Mouse (Mus musculus): ENCODE measurements at regions not wholly inside any gene's neighbourhood (a gene's known extent, or its start where the extent isn't known, plus 50 kb on each side); places are given as distances from the start of the nearest gene placed in this dataset.
A peak's percentile ranks its signal among the peaks of the same experiment; 100 is the strongest.

DNA sequence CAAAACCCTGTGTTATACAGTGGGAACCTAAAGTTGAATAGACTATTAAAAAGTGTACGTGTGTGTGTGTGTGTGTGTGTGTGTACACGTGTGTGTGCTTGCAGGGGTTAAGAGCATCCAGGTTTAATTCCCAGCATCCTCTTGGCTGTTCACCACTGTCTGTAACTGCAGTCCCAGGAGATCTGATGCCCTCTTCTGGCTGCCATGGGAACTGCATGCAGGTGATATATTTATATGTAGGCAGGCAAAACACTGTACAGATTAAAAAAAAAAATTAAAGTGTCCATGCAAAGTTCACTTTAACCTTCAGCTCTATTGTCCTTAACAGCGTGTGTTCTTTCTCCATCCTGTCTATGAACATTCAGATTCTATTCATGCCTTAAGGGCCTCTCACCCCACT, 454.1 kb downstream of the Rnf144b start:
- no peak for DNase-seq (ENCODE audit: low read depth, low spot score)

DNA sequence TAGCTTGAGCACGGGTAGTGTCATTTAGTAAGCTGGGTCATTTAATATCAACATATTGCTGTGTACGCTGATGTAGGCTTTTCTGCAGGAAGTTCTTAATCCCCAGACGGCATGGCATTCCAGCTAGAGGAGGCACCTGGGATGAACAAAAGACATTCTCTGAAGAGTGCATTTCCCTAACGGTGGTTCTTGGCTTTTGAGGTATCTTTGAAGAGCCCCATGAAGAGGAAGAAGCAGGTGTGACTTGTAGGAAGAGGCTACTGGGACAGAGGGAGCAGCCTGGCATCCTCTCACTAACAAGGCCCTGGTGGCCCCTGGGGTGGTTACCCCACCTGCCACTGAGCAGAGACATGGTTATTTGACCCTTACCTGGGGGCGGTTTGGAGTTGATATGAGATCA, 457.7 kb downstream of the Rnf144b start:
- no peak for DNase-seq (ENCODE audit: low read depth, low spot score)

DNA sequence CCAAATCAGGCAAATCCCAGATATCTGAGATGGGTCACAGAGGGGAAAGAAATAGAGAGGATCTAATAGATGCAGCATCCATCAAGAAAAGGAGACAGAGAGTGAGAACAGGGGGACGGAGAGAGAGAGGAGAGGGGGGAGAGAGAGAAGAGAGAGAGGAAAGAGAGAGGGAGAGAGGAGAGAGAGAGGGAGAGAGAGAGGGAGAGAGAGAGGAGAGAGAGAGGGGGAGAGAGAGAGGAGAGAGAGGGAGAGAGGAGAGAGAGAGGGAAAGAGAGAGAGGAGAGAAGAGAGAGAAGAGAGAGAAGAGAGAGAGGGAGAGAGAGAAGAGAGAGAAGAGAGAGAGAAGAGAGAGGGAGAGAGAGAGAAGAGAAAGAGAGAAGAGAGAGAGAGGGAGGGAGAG, 462.7 kb downstream of the Rnf144b start:
- DNase-seq (ENCODE audit: low read depth, low spot score), result no peak

DNA sequence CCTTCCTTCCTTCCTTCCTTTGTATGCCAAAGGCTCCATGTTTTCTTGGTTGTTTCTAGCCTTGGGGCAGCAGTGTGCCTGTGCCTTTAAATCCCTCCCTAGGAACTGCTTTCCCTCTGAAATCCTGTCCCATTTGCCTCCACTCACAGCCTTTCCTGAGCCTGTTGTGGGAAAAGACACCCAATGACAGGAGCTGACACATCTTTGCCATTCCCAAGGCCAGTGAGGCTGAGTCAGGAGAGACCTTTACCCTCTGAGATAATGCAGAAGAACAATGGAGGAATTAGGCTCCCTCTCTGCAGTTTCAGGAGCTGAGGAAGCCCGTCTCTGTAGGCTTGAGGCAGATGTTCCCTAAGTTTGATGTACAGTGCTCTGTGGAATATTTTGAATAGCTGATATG, 480.2 kb downstream of the Rnf144b start:
- DNase-seq (ENCODE audit: low read depth, low spot score), result no peak

DNA sequence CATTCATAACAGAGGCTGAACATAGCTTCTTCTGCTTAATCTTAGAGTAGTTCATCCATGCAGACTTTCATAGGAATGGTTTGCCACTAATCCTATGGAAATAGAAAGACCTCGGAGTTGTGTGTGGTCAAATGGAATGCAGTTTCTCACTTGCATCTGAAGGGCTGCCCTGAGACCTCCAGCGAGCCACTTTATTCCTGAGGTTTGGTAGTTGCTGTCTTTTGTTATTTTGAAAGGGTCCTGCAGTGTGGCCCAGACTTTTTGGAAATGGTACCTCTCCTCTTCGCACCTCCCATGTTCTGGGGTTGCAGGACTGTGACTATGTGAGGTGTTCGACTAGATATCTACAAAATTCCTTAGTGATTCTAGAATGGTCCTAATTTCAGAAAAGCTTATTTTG, 489.0 kb downstream of the Rnf144b start:
- DNase-seq (ENCODE audit: low read depth, low spot score), result no peak

DNA sequence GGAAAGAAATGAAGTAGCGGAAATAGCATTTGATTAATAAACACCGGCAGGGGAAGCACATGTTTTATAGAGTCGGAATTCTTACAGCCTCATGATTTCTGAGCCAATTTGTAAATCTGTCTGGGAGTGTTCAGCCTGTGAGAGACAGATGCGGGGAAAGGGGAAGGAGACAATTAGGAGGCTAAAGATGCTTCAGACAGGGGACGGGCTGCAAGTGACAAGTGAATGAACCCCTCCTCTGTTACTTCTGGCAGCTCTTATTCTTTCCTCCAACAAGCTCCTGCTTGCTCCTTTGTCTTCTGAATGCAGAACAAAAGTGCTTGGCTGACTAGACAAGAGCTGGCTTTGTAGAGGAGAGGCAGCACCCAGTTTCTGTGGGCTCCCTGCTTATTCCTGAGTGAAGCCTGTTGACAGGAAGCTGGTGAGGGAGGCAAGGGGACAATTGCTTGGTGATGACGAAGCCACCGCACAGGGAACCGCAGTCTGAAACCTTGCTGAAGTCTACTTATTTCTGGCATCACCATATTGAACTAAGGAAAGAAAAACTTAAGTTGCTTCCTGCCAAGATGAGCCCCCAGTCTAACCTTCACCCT, 514.2 kb downstream of the Rnf144b start:
- DNase-seq (ENCODE audit: low read depth, low spot score), result no peak

DNA sequence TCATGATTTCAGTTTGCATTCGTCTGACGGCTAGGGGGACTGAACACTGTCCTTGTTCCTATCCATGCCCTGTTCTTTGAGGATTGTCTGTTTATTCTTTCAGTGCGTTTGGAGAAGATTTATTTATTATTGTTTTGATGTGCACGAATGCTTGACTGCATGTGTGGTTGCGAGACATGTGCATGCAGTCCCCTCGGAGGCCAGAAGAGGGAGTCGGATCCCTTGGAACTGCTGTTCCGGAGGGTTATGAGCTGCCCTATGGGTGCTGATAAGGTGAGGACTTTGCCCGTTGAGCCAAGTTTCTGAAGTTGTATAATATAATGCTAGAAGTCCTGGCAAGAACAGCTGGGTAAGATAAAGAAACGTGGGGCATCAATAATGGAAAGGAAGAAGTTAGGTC, 519.9 kb downstream of the Rnf144b start:
- no peak for DNase-seq (ENCODE audit: low read depth, low spot score)

DNA sequence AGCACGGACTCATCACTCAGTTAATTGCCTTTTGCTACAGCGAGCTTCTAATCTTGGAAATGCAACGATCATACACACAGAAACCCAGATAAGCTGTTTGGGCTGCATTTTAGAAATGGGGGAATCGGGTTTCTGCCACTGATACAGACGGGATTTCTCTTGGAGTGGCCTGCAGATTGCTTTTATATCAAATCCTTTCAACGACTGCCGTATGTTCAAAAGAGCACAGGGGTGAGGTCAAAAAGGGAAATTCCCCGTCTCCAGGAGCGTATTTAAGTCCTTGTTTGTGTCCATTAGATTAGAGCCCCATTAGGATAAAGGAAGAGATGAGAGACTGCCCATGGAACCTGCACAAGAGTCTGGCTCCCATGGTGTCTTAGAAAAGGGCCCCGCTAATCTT, 522.6 kb downstream of the Rnf144b start:
- no peak for DNase-seq (ENCODE audit: low read depth, low spot score)

DNA sequence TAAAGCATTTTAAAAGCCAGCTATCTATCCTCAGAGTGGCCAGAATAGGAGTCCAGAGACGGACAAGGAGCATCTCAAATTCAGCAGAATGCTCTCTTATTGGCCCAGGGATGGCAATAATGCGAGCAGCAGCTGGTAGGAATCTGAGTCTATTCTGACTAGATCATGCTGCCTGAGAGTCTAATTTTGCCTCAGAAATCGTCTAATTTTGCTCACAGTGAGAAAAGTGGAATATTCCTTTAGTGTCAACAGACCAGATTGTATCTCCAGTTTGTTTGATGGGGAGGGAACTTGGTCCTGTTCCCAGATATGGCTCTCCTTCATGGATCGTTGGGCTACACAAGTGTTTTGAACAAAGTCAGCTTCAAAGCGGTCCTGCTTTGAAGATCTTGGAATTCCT, 525.2 kb downstream of the Rnf144b start:
- no peak for DNase-seq (ENCODE audit: low read depth, low spot score)

DNA sequence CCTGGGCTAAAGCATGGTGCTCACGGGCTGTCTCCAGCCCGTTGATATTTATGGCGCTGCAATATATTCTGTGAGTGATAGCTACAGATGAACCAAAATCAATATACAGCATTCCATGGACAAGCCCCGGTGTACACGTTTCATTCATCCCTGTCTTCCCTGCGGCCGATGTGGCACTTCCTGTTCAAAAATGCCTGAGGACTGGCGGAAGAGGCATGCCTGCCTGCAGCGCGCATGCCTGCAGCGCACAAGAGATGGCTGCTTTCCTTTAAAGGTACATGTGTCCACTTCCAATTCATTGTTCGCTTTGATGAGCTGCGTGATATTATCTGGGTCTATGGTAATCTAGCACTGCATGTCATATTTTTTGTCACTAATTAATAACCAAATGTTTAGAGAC, 527.6 kb downstream of the Rnf144b start:
- DNase-seq (ENCODE audit: low read depth, low spot score), result no peak

DNA sequence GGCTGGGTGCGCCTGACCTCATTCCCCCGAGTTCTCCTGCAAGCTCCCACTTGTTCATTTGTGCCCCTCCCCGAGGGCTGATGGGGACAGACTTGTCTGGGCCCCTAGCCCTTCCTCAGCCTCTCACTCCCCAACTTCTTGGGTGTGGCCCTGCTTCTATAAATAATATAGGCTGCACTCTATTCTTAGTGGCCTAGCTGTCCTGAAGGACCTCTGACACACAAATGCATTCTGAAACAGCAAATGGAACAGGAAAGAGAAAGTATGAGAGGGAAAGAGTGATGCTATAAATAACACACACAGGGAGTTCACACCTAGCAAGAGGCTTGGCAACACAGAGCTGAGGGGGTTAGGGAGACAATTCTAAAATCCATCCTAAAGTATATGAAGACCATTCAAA, 544.0 kb downstream of the Rnf144b start:
- no peak for DNase-seq (ENCODE audit: low read depth, low spot score)

DNA sequence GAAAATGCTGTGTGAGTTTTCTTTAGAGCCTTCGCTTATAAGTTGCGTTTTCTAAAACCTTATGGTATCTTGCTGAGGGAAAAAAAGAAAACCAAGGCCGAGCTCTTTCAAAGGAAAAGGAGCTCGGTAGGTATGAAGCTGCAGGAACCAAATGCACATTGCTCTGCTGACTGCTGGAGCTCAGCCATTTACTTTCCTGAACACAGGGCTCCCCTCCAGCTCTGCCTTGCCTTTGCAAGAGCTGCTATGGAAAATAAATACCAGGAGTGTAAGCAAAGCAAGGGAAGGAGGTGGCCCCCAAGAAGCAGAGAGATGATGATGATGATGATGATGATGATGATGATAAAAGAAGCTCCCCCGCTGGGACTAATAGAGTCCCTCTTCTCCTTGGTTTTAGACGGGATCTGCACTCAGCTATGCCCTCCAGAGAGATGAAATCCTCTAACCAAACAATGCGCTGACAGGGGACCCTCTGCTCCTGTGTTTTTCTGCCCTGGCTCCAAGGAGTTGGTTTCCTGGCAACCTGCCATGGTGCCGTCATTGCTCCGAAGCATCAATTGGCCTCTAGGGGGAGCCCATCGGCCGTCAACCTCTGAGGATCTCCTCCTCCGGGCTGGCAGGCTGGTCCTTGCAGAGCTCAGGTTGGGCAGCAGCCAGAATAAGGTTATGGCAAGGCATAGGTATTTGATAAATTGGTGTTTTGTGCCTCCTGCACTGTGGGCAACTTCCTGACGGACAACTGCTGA, 544.7 kb downstream of the Rnf144b start:
- peak; percentile 47 for DNase-seq (ENCODE audit: low read depth, low spot score)

DNA sequence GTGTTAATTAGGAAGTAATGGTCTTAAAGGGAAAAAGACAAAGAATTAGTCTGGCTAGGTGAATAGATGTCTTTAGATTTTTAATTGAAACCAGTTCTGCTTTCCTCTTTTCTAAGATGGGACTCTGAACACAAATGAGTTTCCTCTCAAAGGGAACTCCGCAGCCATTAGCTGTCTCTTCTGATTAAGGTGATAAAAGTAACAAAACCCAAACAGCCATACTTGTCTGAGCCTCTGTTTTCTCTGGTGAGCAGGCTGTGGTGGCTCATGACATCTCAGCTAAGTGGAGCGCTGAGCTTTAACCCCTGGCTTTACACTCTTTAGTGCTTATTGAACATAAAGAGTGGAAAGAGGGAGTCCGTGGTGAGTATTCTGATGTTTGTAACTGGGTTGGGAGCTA, 565.7 kb downstream of the Rnf144b start:
- DNase-seq (ENCODE audit: low read depth, low spot score), result no peak

DNA sequence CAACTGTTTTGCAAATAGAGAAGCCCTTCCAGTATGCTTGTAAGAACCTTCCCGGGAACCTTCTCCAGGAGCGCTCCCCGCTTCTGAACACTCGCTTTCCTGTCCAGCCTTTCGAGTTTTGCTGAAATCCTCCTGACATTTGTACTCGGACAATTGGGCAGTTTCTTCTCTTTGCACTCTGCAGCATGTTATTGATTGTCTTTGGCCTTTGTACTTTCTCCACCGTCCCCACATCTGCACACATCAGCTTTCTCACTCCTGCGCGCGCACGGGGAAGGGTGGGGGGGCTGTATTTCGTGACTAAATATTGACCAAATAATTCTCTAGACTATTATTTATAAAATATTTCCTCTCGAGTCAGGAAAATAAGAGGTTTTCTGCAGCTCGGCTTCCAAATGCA, 567.2 kb upstream of the Id4 start:
- DNase-seq (ENCODE audit: low read depth, low spot score), result no peak

DNA sequence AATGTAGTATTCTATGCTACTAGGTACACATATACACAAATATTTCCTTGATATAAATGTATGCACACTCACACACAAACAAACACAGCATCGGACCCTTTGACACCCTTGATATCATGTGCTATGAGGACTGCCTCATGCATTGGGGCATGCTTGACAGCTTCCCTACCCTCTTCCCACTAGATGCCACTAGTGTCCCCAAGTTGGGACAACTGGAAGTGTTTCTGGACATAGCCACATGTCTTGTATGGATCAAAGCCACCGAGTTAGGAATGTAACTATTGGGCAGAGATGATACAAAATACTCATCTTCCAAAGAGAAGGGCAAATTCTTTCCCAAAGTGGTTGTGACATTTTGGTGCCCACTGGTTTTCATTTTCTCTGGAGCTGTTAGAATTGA, 565.2 kb upstream of the Id4 start:
- no peak for DNase-seq (ENCODE audit: low read depth, low spot score)

DNA sequence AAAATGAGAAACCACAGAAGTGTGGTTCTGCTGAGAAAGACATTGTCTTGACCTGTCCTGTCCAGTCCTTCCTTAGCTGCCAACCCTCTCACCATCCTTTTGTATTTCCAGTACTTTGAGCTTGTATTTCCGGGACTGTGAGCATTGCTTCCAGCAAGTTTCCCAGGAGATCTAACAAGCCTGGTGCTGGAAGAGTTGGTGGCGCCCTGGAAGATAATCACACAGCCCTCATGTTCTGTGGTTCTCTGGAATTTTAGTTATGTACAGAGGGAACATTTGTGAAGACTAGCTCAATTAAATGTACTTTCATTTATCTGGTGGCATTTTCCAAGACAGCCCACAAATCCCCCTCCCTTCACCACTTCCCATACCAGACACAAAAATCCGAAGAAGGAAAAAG, 560.5 kb upstream of the Id4 start:
- no peak for DNase-seq (ENCODE audit: low read depth, low spot score)

DNA sequence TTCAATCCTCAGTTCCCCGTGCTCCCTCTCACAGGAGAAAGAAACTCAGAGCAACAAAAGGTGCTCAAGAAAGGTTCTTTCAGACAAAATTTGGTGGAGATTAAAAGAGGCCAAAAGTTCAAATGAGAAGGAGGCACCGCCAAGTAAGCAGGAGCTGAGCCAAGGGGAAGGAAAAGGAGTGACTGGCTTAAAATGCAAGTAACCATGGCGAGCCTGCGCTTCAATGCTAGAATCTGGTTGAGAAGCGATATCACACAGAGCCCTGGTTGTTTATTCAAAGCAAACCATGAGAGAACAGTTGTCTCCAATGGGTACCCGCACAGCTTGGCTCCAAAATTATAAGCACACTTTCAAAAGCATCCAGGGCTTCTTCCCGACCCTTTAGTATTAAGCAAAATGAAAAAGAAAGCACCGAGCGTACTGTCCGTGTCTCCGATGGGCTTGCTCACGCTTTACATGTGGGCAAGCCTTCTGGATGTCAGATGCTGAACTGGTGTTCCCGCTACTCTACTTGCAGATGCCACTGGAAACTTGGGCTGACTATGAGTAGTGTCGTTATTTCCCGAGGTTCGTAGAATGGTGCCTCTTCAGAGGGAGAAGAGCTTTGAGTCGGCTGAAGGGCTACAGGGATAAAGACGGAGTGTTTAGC, 552.9 kb upstream of the Id4 start:
- no peak for DNase-seq (ENCODE audit: low read depth, low spot score)

DNA sequence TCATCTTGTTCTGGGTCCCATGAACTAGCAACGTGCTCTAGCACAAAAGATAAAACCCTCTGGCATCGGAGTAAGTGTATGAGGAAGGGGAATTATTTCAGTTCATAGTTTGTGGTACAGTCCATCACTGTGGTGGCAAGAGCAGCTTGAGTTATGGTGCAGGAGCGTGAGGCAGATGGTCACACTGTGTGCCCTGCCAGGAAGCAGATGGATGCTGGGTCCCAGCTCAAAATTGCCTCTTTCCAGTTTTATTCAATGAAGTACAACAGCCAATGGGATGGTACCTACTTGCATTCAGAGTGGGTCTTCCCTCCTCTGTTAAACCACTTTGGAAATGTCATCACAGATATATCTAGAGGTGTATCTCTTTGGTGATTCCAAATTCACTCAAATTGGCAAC, 551.7 kb upstream of the Id4 start:
- DNase-seq (ENCODE audit: low read depth, low spot score), result no peak

DNA sequence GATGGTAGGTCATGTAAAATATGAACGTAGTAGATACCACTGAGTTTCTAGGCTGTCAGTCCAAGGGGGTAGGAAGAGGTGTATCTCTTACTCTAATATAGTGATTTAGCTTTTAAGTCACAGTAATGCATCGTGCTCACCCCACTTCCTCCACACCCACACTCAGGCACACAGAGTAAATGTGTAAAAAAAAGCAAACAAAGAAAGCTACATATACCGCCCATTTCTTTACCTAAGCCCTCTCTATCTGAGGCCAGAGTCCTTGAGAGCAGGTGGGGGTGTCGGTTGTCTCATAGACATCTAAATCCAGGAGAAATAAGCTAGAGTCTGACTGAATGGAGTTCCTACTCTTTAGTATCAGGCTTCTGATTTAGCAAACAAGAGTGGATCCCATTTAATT, 548.5 kb upstream of the Id4 start:
- no peak for DNase-seq (ENCODE audit: low read depth, low spot score)

DNA sequence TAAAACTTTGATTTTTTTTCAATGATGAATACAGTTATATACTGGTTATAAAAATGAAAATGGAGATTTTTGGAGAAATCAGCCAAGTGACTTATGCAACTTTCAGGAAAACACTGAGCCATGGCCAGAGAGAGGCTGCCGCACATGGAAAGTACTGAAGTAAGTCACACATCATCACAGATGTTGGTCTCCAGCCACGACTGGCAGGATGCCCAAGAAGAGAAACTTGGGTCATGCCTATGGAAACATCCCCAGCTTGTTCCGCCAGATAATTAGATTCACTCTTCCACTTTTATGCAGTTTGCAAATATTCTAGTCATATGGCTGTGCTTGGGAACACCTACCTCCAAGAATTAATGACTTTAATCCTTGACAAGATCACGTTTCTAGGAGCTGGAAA, 544.8 kb upstream of the Id4 start:
- DNase-seq (ENCODE audit: low read depth, low spot score), result no peak

DNA sequence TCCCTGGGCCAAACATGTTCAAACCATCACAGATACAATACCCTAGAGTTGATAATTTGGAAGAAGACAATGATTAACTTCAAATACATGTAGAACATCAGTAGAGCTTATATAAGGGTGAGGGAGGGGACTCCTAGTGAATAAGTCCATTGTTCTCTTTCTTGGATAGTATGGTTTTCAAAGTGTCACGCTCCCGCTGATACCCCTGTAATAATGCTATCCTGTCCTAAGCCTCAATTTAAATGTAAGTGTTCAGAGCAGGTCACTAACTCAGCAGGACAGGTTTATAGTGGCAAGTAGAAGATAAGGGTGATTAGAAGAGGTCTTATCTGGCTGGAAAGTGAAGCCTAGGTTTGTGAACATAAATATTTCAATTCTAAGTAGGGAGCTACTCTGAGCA, 540.4 kb upstream of the Id4 start:
- no peak for DNase-seq (ENCODE audit: low read depth, low spot score)

DNA sequence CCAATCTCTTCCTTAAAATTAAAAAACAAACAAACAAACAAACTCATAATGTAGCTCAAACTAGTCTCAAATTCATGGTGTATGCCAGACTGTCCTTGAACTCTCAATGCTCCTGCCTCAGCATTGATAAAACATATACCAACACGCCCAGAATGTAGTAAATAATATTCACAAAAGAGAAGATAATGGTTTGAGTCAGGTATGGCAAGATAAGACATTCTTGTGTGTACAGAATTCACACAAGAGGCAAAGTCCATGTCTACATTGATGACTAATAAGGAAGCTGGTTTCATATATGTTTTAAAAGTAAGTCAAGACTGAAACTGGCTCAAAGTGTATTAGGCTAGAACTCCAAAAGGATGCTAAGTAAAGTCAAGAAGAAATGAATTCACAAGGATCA, 526.6 kb upstream of the Id4 start:
- DNase-seq (ENCODE audit: low read depth, low spot score), result no peak

DNA sequence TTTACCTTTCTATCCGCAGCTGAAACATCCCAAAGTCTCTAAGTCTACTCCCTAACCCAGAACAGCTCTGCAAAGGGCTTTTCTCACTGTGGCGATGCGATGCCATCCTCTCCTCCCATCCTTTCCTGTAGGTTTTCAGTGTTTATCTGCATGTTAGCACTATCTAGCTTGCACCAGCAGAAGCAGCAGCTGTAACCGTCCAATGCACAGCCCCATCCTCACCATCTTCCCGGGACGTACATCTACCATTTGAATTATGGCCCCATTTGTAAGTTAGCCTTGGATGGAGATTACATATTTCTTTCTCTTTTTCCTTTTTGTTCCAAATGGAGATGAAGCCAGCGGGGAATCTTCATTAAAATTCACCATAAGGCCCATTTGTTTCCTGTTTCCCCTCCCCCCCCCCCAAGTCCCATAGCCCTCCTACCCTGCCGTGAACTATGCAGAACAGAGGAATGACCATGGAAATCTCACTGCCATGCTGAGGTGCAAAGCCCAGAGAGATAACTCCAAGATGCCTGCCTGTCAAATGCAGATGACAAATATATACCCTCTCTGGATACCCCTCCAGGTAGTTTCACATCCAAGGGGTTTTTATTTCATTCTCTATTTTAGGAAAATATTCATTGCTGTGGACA, 525.5 kb upstream of the Id4 start:
- DNase-seq (ENCODE audit: low read depth, low spot score), result no peak

Measured in retina, adult 2 months (tissue).